Mouse (Mus musculus): ENCODE results near the gene Utp6. TPM values are rescaled to one million over a fixed set of nuclear protein-coding genes. Genes with fewer than 3 reads are reported as not detected.
"Not testable (repeated sequence)": the region's sequence is repeated elsewhere in the genome, so short reads cannot be mapped to it uniquely, and the experiment has no call there.

Utp6 gene
- total RNA-seq, 1 experiment: 79.7 TPM

DNA sequence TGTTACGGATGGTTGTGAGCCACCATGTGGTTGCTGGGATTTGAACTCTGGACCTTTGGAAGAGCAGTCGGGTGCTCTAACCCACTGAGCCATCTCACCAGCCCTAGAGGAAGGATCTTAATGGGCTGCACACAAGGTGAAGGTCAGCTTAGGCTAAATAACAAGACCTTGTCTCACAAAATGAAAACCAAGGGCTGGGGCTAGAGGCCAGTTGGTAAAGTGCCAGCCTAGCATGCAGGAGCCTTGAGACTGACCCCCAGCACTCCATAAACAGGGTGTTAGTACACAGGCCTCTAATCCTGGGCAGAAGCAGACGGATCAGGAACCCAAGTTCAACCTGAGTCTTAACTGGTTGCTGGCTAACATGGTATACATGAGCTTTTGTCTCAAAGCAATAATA lies 25.7 kb upstream of the Utp6 start:
- DNase-seq (ENCODE audit: low read depth, low spot score): no peak
- Histone ChIP-seq H3K9ac (ENCODE audit: insufficient read depth, low read depth, low read length, poor library complexity, severe bottlenecking) (no peak overlapping the region), H3K36me3 (ENCODE audit: control insufficient read depth, insufficient read depth, low read length, poor library complexity, severe bottlenecking) (no peaks in the 10 kb centered on the region), H3K4me1 (ENCODE audit: control insufficient read depth in 2 of 2, insufficient read depth in 2 of 2, low read length in 2 of 2, poor library complexity in 1 of 2) (peaks cover 3 to 4% of the 10 kb centered on the region in 2 experiments; a peak in 3 of 4 replicates), H3K9me3 (ENCODE audit: control insufficient read depth, insufficient read depth, low read depth, low read length) (no peaks in the 10 kb centered on the region), H3K27ac (ENCODE audit: insufficient read depth, low read depth, low read length, poor library complexity, severe bottlenecking) (no peak overlapping the region), H3K4me3 (ENCODE audit: insufficient read depth in 1 of 2, low read depth in 1 of 2, low read length in 2 of 2, poor library complexity in 1 of 2, severe bottlenecking in 1 of 2) (no peak overlapping the region)
- in situ Hi-C loops (cut with MboI; ENCODE audit: low sequenced_read_pairs in 2 of 2, unreplicated experiment in 2 of 2): no loop called here
- no peak for TF ChIP-seq HCFC1 (IDR thresholded peaks at IDR 0.05; ENCODE audit: borderline replicate concordance, insufficient read depth, low read length)
- TF ChIP-seq ZC3H11A (IDR thresholded peaks at IDR 0.05; ENCODE audit: borderline replicate concordance, low read depth, low read length): no peak
- TF ChIP-seq CHD2 (IDR thresholded peaks at IDR 0.05; ENCODE audit: low read depth, low read length): no peak
- no peak for TF ChIP-seq MAFK (IDR thresholded peaks at IDR 0.05; ENCODE audit: insufficient read depth, low read depth, low read length)
- TF ChIP-seq ZNF384 (IDR thresholded peaks at IDR 0.05; ENCODE audit: low read depth, low read length): no peak

DNA sequence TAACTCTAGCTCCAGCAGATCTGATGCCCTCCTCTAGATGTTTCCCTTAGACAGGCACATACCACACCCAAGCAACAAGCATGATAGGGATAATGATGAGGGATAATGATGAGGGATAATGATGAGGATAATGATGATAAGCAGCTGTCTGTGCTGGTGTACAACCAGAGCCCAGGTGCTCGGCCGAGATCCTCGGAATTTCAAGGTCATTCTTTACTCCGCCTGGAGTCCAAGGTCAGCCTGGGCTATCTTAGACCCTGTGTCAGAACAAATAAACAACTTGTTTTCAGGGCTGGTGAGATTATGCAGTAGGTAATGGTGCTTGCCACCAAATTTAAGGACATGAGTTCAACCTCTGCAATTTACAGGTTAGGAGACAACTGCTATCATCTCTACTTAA lies 24.7 kb upstream of the Utp6 start:
- in situ Hi-C loops (cut with MboI; ENCODE audit: low sequenced_read_pairs in 2 of 2, unreplicated experiment in 2 of 2): no loop called here
- Histone ChIP-seq H3K4me1 (ENCODE audit: control insufficient read depth in 2 of 2, insufficient read depth in 2 of 2, low read length in 2 of 2, poor library complexity in 1 of 2) (peaks cover 3 to 7% of the 10 kb centered on the region in 2 experiments; a peak in 3 of 4 replicates), H3K36me3 (ENCODE audit: control insufficient read depth, insufficient read depth, low read length, poor library complexity, severe bottlenecking) (no peaks in the 10 kb centered on the region), H3K9me3 (ENCODE audit: control insufficient read depth, insufficient read depth, low read depth, low read length) (no peaks in the 10 kb centered on the region), H3K4me3 (ENCODE audit: insufficient read depth in 1 of 2, low read depth in 1 of 2, low read length in 2 of 2, poor library complexity in 1 of 2, severe bottlenecking in 1 of 2) (no peak overlapping the region), H3K27ac (ENCODE audit: insufficient read depth, low read depth, low read length, poor library complexity, severe bottlenecking) (no peak overlapping the region), H3K9ac (ENCODE audit: insufficient read depth, low read depth, low read length, poor library complexity, severe bottlenecking) (no peak overlapping the region)
- DNase-seq (ENCODE audit: low read depth, low spot score): no peak
- TF ChIP-seq HCFC1 (IDR thresholded peaks at IDR 0.05; ENCODE audit: borderline replicate concordance, insufficient read depth, low read length) (no peak), ZNF384 (IDR thresholded peaks at IDR 0.05; ENCODE audit: low read depth, low read length) (peak; percentile 63; the same call in 1 of the 2 replicates)

DNA sequence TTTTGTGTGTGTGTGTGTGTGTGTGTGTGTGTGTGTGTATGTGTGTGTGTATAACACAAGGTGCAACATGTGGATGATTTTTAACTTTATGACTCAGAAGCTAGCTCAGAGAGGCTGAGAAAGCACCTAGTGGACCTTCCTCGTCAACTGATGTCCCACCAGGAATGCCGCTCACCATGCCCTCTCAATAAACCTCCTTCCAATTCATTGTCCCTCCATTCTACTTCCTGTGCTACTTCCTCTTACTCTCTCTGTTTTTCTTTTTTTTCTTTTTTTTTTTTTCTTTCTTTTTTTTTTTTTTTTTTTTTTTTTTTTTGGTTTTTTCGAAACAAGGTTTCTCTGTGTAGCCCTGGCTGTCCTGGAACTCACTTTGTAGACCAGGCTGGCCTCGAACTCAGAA lies 15.6 kb upstream of the Utp6 start:
- H3K4me1 ChIP-seq (ENCODE audit: control insufficient read depth in 2 of 2, insufficient read depth in 2 of 2, low read length in 2 of 2, poor library complexity in 1 of 2); H3K9ac ChIP-seq (ENCODE audit: insufficient read depth, low read depth, low read length, poor library complexity, severe bottlenecking); DNase-seq (ENCODE audit: low read depth, low spot score); H3K9me3 ChIP-seq (ENCODE audit: control insufficient read depth, insufficient read depth, low read depth, low read length); H3K4me3 ChIP-seq (ENCODE audit: insufficient read depth in 1 of 2, low read depth in 1 of 2, low read length in 2 of 2, poor library complexity in 1 of 2, severe bottlenecking in 1 of 2); H3K36me3 ChIP-seq (ENCODE audit: control insufficient read depth, insufficient read depth, low read length, poor library complexity, severe bottlenecking); in situ Hi-C loops (cut with MboI; ENCODE audit: low sequenced_read_pairs in 2 of 2, unreplicated experiment in 2 of 2): not testable (repeated sequence)
- TF ChIP-seq ZNF384 (IDR thresholded peaks at IDR 0.05; ENCODE audit: low read depth, low read length): peak; percentile 87
- peak overlapping the region; percentile 92 for H3K27ac ChIP-seq (ENCODE audit: insufficient read depth, low read depth, low read length, poor library complexity, severe bottlenecking)

DNA sequence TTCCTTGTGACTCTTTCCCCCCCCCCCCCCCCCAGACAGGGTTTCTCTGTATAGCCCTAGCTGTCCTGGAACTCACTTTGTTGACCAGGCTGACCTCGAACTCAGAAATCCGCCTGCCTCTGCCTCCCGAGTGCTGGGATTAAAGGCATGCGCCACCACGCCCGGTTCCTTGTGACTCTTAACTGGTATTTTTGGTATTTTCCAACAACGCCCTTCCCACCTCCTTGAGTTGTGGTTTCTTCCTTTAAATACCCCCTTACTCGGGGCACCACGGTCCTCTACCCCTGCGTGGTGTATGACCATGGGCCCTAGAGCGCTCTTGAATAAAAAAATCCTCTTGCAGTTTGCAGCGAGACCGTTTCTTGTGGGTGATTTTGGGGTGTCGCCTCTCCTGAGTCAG lies 14.9 kb upstream of the Utp6 start:
- H3K9me3 ChIP-seq (ENCODE audit: control insufficient read depth, insufficient read depth, low read depth, low read length); H3K4me3 ChIP-seq (ENCODE audit: insufficient read depth in 1 of 2, low read depth in 1 of 2, low read length in 2 of 2, poor library complexity in 1 of 2, severe bottlenecking in 1 of 2); H3K36me3 ChIP-seq (ENCODE audit: control insufficient read depth, insufficient read depth, low read length, poor library complexity, severe bottlenecking); H3K9ac ChIP-seq (ENCODE audit: insufficient read depth, low read depth, low read length, poor library complexity, severe bottlenecking); in situ Hi-C loops (cut with MboI; ENCODE audit: low sequenced_read_pairs in 2 of 2, unreplicated experiment in 2 of 2); DNase-seq (ENCODE audit: low read depth, low spot score): not testable (repeated sequence)
- Histone ChIP-seq H3K4me1 (ENCODE audit: control insufficient read depth in 2 of 2, insufficient read depth in 2 of 2, low read length in 2 of 2, poor library complexity in 1 of 2) (peaks cover 8 to 11% of the 10 kb centered on the region in 2 experiments; a peak in 3 of 4 replicates), H3K27ac (ENCODE audit: insufficient read depth, low read depth, low read length, poor library complexity, severe bottlenecking) (peak overlapping the region; percentile 92)
- TF ChIP-seq ZNF384 (IDR thresholded peaks at IDR 0.05; ENCODE audit: low read depth, low read length): peak; percentile 72

DNA sequence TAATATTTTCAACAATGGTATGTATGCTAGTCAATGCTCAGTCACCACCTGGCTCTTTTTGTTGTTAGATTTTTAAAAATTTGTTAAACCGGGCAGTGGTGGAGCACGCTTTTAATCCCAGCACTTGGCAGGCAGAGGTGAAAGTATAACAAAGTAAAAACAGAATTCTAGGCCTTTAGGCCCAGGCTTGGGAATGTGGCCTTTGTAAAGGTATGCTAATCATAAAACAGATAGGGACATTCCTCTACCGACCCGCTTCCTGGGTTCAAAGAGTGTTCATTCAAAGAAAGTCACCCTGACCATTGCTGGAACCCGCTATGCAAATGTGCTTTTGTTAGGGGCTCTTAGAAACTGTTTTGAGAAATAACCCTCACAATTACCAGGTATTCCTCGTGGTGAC lies 14.5 kb upstream of the Utp6 start:
- Histone ChIP-seq H3K4me1 (ENCODE audit: control insufficient read depth in 2 of 2, insufficient read depth in 2 of 2, low read length in 2 of 2, poor library complexity in 1 of 2) (peaks cover 7 to 11% of the 10 kb centered on the region in 2 experiments; a peak in 3 of 4 replicates), H3K27ac (ENCODE audit: insufficient read depth, low read depth, low read length, poor library complexity, severe bottlenecking) (peak overlapping the region; percentile 92; the same call in 1 of the 2 replicates)
- DNase-seq (ENCODE audit: low read depth, low spot score); H3K36me3 ChIP-seq (ENCODE audit: control insufficient read depth, insufficient read depth, low read length, poor library complexity, severe bottlenecking); H3K9ac ChIP-seq (ENCODE audit: insufficient read depth, low read depth, low read length, poor library complexity, severe bottlenecking); in situ Hi-C loops (cut with MboI; ENCODE audit: low sequenced_read_pairs in 2 of 2, unreplicated experiment in 2 of 2); H3K4me3 ChIP-seq (ENCODE audit: insufficient read depth in 1 of 2, low read depth in 1 of 2, low read length in 2 of 2, poor library complexity in 1 of 2, severe bottlenecking in 1 of 2); H3K9me3 ChIP-seq (ENCODE audit: control insufficient read depth, insufficient read depth, low read depth, low read length): not testable (repeated sequence)
